Mouse (Mus musculus) embryonic fibroblast, embryonic 13.5 days (primary cell): ENCODE measurements around the gene Vmn2r84. TPM values are rescaled to one million over a fixed set of nuclear protein-coding genes. Genes with fewer than 3 reads are reported as not detected.
"Not testable (repeated sequence)": the region's sequence is repeated elsewhere in the genome, so short reads cannot be mapped to it uniquely, and the experiment has no call there.

ENCODE experiments used
- H3K27ac ChIP-seq: 2 replicates; pipeline ENCODE4 v1.5.1; 2012; ENCODE audit warnings: low read length, control low read depth, inconsistent platforms; ENCODE audit not compliant: insufficient read depth
- H3K4me1 ChIP-seq: 2 replicates; pipeline ENCODE4 v1.6.1; 2011; ENCODE audit warnings: low read length; ENCODE audit not compliant: control insufficient read depth, insufficient read depth
- H3K4me3 ChIP-seq: 2 replicates; pipeline ENCODE4 v1.5.1; 2011; ENCODE audit warnings: mild to moderate bottlenecking, control low read depth, low read length; ENCODE audit not compliant: insufficient read depth
- CTCF ChIP-seq: IDR thresholded peaks from 2 replicates; pipeline ENCODE4 v1.5.1; 2011; ENCODE audit warnings: mild to moderate bottlenecking, control low read depth, low read length, moderate library complexity, borderline replicate concordance; ENCODE audit not compliant: insufficient read depth
- POLR2A ChIP-seq: IDR thresholded peaks from 2 replicates; pipeline ENCODE4 v1.6.1; 2011; ENCODE audit warnings: low read depth, mild to moderate bottlenecking, control low read depth, low read length, moderate library complexity
- polyA plus RNA-seq: library from polyadenylated mRNA; stranded (reverse); fragments of >200 nt; gene quantifications from 2 replicates; pipeline ENCODE4 v1.2.4, GENCODE M21; 2011; ENCODE audit warnings: low read depth; ENCODE audit not compliant: missing spikeins, insufficient read length

Vmn2r84 gene
- polyA plus RNA-seq, 1 experiment: not detected

DNA sequence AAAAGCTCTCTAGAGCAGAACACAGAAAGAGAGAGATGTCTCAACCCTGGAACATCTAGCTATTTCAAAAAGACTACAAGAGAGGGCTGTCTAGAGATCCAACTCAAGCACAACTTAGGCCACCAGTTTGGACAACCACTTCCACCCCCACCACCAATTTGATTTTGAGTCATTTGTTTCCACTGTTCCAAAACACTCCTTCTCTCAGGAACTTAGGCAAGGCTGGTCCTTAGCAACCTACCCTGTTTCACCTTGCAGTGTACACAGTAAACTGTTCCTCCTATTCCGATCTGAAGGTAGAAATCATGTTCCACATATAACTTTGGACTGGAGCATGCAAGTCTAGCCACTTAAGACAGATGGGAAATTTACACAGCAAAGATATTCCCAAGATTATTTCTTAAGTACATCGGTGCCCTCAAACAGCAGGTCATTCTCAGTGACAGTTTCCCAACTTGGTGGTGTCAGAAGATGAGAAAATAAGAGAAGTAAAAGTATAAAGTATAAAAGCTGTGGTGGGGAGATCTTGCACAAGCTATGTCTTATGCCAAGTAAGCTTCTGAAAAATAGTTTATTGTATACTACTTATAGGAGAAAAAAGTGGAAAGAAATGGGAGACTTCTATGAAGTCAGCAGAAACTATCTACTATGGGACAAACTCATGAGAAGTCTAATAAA is 24.0 kb downstream of the Vmn2r84 start:
- TF ChIP-seq POLR2A (no peak), CTCF (no peak)
- Histone ChIP-seq H3K4me1 (no peaks in the 10 kb centered on the region), H3K27ac (no peak overlapping the region), H3K4me3 (no peak overlapping the region)

DNA sequence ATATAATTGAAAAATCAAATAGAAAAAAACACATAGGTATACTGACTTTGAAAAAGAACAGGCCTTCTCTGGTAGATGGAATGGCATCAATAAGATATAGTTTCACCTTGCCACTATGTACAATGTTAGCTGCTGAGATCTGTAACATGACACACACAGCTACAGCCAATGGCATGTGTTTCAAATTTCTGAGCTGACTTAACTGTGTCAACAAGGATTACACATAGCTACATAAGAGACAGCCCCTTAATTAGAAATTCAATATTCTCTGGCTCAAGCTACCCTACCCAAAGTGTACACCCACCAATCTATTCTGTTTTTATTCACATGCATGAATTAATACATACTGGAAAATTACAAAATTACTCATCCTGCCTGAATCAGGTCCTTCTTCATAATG is 25.7 kb downstream of the Vmn2r84 start:
- Histone ChIP-seq H3K4me3 (no peak overlapping the region), H3K4me1 (no peaks in the 10 kb centered on the region), H3K27ac (no peak overlapping the region)
- TF ChIP-seq POLR2A: no peak
- no peak for TF ChIP-seq CTCF

DNA sequence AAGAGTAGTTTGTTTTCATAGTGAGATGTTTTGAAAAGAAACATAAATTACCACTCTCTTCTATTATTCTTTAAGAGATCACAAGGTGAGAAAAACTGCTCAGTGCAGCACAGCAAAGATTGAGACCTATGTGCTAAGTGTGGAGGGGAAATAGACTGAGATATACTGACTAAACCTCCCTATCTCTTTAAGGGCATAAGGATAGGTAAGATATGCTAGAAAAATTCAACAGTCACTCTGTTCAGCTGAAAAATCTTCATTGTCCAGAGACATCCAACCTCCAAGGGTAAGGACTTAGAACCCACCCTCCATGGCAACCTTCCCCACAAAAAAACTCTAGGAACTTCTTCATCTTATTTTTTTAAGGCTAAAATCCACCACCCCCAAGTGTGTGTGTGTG is 29.4 kb downstream of the Vmn2r84 start:
- Histone ChIP-seq H3K4me3 (no peak overlapping the region), H3K4me1 (no peaks in the 10 kb centered on the region), H3K27ac (no peak overlapping the region)
- TF ChIP-seq CTCF (no peak), POLR2A (no peak)

DNA sequence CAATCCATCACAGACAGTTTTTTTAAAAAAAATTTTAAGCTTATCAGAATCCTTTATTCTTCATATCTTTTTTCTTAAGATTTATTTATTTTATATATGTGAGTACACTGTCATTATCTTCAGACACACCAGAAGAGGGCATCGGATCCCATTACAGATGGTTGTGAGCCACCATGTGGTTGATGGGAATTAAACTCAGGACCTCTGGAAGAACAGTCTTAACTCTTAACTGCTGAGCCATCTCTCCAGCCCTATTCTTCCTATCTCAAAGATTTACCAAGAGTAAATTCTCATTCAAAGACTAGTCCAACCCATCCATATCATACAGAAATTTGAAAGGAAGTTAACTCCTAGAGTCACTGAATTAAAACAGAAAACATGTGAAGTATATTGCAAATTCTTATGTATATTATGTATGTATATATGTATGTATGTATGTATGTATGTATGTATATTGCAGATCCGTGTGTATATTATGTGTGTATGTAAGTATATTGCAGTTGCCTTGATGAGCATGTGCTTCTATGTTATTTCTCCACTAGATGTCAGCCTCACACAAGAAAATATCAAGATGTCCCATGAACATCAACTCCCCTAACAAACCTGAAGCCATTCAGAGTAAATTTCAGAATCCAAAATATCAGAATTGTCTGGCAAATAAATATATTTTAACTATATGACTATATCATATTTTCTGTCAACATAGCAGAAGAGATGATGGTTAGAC is 30.5 kb downstream of the Vmn2r84 start:
- TF ChIP-seq CTCF: no peak
- no peak for TF ChIP-seq POLR2A
- Histone ChIP-seq H3K27ac (no peak overlapping the region), H3K4me1 (no peaks in the 10 kb centered on the region), H3K4me3 (no peak overlapping the region)

DNA sequence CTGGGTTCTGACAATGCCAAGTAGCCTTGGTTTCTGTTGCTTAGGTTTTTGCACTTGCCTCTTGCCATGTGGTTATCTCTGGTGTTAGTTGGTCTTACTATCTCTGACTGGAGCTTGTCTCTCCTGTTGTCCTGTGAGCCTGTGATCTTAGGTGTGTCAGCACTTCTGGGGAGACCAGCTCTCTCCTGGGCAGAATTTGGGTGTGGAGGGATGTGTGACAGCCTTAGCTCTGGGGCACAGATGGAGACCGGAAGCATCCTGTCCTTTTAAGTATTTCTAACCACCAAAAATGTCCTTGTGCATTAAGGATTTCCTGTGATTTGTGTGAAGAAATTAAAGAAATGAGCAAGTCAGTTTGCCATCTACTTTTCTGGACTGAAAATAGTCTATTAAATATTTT is 50.1 kb downstream of the Vmn2r84 start:
- TF ChIP-seq CTCF: no peak
- TF ChIP-seq POLR2A: no peak
- no peak overlapping the region for H3K4me3 ChIP-seq
- H3K27ac ChIP-seq: no peak overlapping the region
- no peaks in the 10 kb centered on the region for H3K4me1 ChIP-seq

DNA sequence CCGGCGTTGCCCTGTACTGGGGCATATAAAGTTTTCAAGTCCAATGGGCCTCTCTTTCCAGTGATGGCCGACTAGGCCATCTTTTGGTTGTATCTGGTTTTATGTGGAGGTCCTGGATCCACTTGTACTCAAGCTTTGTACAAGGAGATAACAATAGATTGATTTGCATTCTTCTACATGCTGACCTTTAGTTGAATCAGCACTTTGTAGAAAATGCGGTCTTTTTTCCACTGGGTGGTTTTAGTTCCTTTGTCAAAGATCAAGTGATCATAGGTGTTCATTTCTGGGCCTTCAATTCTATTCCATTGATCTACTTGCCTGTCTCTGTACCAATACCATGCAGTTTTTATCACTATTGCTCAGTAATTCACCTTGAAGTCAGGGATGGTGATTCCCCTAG is 54.1 kb downstream of the Vmn2r84 start:
- not testable (repeated sequence) for H3K4me3 ChIP-seq, H3K27ac ChIP-seq, H3K4me1 ChIP-seq

DNA sequence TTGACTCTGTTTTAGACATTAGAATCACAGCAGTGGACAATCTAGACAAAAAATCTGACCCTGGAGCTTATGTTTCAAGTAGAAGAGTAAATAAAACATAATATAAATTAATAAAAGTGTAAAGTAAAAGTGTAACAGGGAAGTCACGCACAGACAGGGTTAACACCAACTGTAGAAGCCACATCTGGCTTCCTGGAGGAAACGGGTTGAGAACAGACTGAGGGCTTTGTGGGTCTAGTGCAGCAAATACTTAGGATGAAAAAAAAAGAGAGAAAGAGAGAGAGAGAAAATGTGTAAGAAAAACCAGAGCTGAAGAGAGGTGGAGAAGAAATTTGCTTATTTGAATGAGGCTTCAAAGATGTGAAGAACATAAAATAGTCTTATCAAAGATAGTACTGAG is 56.6 kb downstream of the Vmn2r84 start:
- Histone ChIP-seq H3K4me3 (no peak overlapping the region), H3K27ac (no peak overlapping the region), H3K4me1 (no peaks in the 10 kb centered on the region)
- TF ChIP-seq CTCF: no peak
- no peak for TF ChIP-seq POLR2A

DNA sequence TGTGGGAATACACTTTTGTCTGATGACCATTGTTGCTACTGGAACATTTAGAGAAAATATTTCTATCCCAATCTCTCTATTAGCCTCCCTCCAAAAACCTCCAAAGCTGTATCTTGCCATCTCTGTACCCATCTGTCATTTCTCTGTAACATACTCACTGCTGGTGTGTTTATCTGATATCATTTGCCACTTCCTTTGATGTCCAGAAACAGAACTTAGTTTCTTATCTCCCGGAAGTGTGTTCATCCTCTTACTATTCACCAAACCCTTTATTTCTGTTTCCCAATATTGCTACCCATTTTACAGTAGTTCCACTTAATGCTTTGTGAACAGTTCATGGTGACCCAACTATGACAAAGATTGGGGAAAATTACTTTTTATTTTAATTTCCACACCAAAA is 57.7 kb downstream of the Vmn2r84 start:
- TF ChIP-seq POLR2A (no peak), CTCF (no peak)

DNA sequence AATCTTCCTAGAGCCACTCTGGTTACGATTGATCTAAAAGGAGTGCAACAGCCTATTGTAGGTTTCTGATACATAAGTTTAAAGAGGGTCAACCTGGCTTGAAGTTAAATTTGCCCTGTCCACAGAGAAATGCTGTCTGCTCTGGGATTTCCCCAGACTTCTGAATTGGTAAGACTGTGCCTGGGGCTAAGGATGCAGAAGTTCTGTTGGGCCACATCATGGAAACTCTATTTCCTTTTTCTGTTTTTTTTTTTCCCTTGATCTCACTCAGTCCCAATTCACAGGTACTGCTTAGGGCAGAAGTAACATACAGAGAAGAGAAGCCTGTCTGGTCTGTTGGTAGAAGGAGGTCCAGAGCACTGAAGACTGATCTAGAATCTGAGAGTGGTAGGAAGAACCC is 63.4 kb downstream of the Vmn2r84 start:
- no peak for TF ChIP-seq POLR2A
- no peak for TF ChIP-seq CTCF
- no peaks in the 10 kb centered on the region for H3K4me1 ChIP-seq
- no peak overlapping the region for H3K4me3 ChIP-seq
- H3K27ac ChIP-seq: no peak overlapping the region

More for the DNA sequence above, 57.7 kb downstream of the Vmn2r84 start:
- Histone ChIP-seq H3K4me1 (no peaks in the 10 kb centered on the region), H3K4me3 (no peak overlapping the region), H3K27ac (no peak overlapping the region)

Other genes starting within 250 kb of the Vmn2r84 start
- not detected in 2 replicates for gene Olfr825, start 227.6 kb downstream of the Vmn2r84 start, polyA plus RNA-seq
- gene Olfr826, start 210.1 kb downstream of the Vmn2r84 start, polyA plus RNA-seq: not detected in 2 replicates
- not detected in 2 replicates for gene Olfr827, start 179.9 kb downstream of the Vmn2r84 start, polyA plus RNA-seq
- gene Neurod4, start 114.1 kb downstream of the Vmn2r84 start, polyA plus RNA-seq: not detected in 2 replicates
- gene Tespa1, start 71.5 kb downstream of the Vmn2r84 start, polyA plus RNA-seq: not detected in 2 replicates
- gene Vmn2r85, start 35.4 kb upstream of the Vmn2r84 start, polyA plus RNA-seq: not detected in 2 replicates
- gene Vmn2r86, start 61.7 kb upstream of the Vmn2r84 start, polyA plus RNA-seq: not detected in 2 replicates
- gene Vmn2r87, start 103.1 kb upstream of the Vmn2r84 start, polyA plus RNA-seq: not detected in 2 replicates